Mouse (Mus musculus): ENCODE measurements around the gene Cebpb.

Cebpb gene

GRCm38 (mm10) chr2:167721159-167721882 is 32.6 kb downstream of the Cebpb start:
- DNase-seq (ENCODE audit: low spot score) = no peak

GRCm38 (mm10) chr2:167722538-167722937 is 33.8 kb downstream of the Cebpb start:
- no peak for DNase-seq (ENCODE audit: low spot score)

- DNase-seq (ENCODE audit: low spot score) = no peak
Measured at GRCm38 (mm10) chr2:167723589-167724206, 35.0 kb downstream of the Cebpb start.

- DNase-seq (ENCODE audit: low spot score) = no peak
Measured at GRCm38 (mm10) chr2:167725879-167726278, 37.2 kb downstream of the Cebpb start.

- DNase-seq (ENCODE audit: low spot score) = no peak
Measured at GRCm38 (mm10) chr2:167727161-167727560, 38.4 kb downstream of the Cebpb start.

- no peak for DNase-seq (ENCODE audit: low spot score)
Measured at GRCm38 (mm10) chr2:167730036-167730435, 41.3 kb downstream of the Cebpb start.

- no peak for DNase-seq (ENCODE audit: low spot score)
Measured at GRCm38 (mm10) chr2:167731149-167731548, 42.4 kb downstream of the Cebpb start.

- no peak for DNase-seq (ENCODE audit: low spot score)
Measured at GRCm38 (mm10) chr2:167734861-167735260, 46.1 kb downstream of the Cebpb start.

- DNase-seq (ENCODE audit: low spot score) = no peak
Measured at GRCm38 (mm10) chr2:167739030-167739429, 50.3 kb downstream of the Cebpb start.
